Mouse (Mus musculus) bone marrow, adult 2 months (tissue): ENCODE results near the gene Gm45337.
"Not testable (repeated sequence)": the region's sequence is repeated elsewhere in the genome, so short reads cannot be mapped to it uniquely, and the experiment has no call there.

Experiments
- CTCF ChIP-seq: fragments of 200-500 bp; IDR thresholded peaks from 2 replicates; pipeline ENCODE4 v1.5.1; 2011; ENCODE audit warnings: low read length, control low read depth; ENCODE audit not compliant: control insufficient read depth, insufficient read depth
- POLR2A ChIP-seq: fragments of 200-500 bp; IDR thresholded peaks from 2 replicates; pipeline ENCODE4 v1.6.1; 2011; ENCODE audit warnings: low read depth, mild to moderate bottlenecking, control low read depth, low read length, borderline replicate concordance; ENCODE audit not compliant: control insufficient read depth

DNA sequence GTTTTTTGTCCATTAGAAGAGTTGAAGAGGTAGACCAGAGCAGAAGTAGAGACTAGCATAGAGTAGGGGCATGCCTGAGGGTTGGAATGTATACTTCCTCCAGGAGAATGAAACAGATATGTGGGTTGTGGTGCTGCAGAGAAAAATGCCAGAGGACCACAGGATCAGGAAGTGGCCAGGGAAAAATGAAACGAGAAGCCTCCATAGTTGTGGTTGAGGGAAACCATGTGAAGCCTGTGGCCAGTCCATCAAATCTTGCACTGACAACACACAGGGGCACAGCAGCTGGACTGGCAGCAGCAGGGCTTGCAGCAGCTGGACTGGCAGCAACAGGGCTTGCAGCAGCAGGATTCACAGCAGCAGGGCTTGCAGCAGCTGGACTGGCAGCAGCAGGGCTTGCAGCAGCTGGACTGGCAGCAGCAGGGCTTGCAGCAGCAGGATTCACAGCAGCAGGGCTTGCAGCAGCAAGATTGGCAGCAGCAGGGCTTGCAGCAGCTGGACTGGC, 849 bp downstream of the Gm45337 start:
- TF ChIP-seq POLR2A, CTCF: not testable (repeated sequence)
